Mouse (Mus musculus) forebrain, embryonic 13.5 days (tissue): ENCODE measurements at regions not wholly inside any gene's neighbourhood (a gene's known extent, or its start where the extent isn't known, plus 50 kb on each side); places are given as distances from the start of the nearest gene placed in this dataset.

Experiments used
- ATAC-seq: fragments of 200-750 bp; cut with Nextera tagmentation; 2 replicates; pipeline ENCODE4 v1.8.0; 2017
- H3K27ac ChIP-seq: fragments of 300-500 bp; sonication (generic); 2 replicates; pipeline ENCODE4 v1.5.1; 2015; ENCODE audit warnings: inconsistent platforms, mild to moderate bottlenecking, moderate library complexity
- H3K27me3 ChIP-seq: fragments of 300-500 bp; sonication (generic); 2 replicates; pipeline ENCODE4 v1.6.1; 2015; ENCODE audit warnings: mild to moderate bottlenecking, inconsistent platforms
- H3K36me3 ChIP-seq: fragments of 300-500 bp; sonication (generic); 2 replicates; pipeline ENCODE4 v1.6.1; 2015; ENCODE audit warnings: mild to moderate bottlenecking, inconsistent platforms; ENCODE audit not compliant: poor library complexity, severe bottlenecking
- H3K4me1 ChIP-seq: fragments of 300-500 bp; sonication (generic); 2 replicates; pipeline ENCODE4 v1.6.1; 2015; ENCODE audit warnings: inconsistent platforms
- H3K4me2 ChIP-seq: fragments of 300-500 bp; sonication (generic); 2 replicates; pipeline ENCODE4 v1.6.1; 2015; ENCODE audit warnings: inconsistent platforms, mild to moderate bottlenecking, moderate library complexity
- H3K4me3 ChIP-seq: fragments of 300-500 bp; sonication (generic); 2 replicates; pipeline ENCODE4 v1.5.1; 2015; ENCODE audit warnings: mild to moderate bottlenecking, inconsistent platforms
- H3K9ac ChIP-seq: fragments of 300-500 bp; sonication (generic); 2 replicates; pipeline ENCODE4 v1.6.1; 2015; ENCODE audit warnings: mild to moderate bottlenecking, inconsistent platforms
- H3K9me3 ChIP-seq: fragments of 300-500 bp; sonication (generic); replicated peaks from 2 replicates; pipeline ENCODE4 v1.6.1; 2016; ENCODE audit warnings: inconsistent platforms
- WGBS: fragments of 180-500 bp; shearing (Covaris S2); methylation state at CpG from one replicate; pipeline ENCODE4 v1.1.7; 2015; 5-methylcytosine and 5-hydroxymethylcytosine counted together

- Histone ChIP-seq H3K4me3 (no peak overlapping the region), H3K27ac (no peak overlapping the region), H3K4me2 (no peak overlapping the region), H3K4me1 (no peaks in the 10 kb centered on the region), H3K27me3 (no peaks in the 10 kb centered on the region), H3K9ac (no peak overlapping the region), H3K36me3 (no peaks in the 10 kb centered on the region), H3K9me3 (no peaks in the 10 kb centered on the region)
- no peak for ATAC-seq
- 73% methylated on average over 4 of the region's 4 CpGs for WGBS
These were observed 283.5 kb downstream of the Naf1 start for GRCm38 (mm10) chr8:67143479-67143878.

DNA sequence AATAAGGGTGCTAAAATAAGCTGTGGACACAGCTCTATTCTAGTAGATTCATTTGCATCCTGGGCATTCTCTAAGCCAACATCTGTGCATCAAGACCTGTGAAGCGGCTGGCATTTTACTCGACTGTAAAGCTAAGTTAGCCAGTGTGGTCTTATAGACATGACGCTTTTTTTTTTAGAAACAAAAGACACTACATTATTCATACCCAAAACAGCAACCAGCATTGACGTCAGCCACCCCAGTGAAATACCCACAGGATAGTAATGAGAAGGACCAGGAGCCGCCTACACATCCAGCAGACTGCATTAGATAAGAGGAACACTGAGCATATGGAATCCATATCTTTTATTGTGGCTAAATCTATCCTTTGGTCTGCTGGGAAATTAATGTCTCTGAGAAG is 321.7 kb downstream of the Naf1 start:
- 76% methylated on average over 5 of the region's 5 CpGs for WGBS
- no peaks in the 10 kb centered on the region for H3K9me3 ChIP-seq

DNA sequence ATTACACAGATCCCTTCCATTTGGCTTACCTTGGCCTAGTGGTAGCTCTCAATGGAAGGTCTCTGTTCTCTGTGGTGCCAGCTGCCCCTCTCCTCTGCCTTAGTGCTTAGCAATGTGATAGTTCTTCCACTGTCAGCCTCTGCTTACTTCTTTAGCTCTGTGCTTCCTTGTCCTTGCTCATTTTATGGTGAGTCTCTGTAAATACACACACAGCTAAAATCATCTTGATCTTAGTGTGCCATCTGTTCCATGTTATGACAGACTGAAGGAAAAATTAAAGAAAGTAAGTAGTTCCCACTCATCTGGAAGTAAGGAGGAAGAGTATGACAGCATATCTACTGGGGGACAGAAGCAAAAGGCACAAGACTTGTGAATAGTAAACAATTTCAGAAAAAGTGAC is 324.4 kb upstream of the Nat3 start:
- H3K4me2 ChIP-seq: no peak overlapping the region
- H3K9me3 ChIP-seq: no peaks in the 10 kb centered on the region
- no peak overlapping the region for H3K9ac ChIP-seq
- H3K27ac ChIP-seq: no peak overlapping the region
- no peaks in the 10 kb centered on the region for H3K36me3 ChIP-seq
- no peak for ATAC-seq
- H3K4me3 ChIP-seq: no peak overlapping the region
- no peaks in the 10 kb centered on the region for H3K27me3 ChIP-seq
- H3K4me1 ChIP-seq: no peaks in the 10 kb centered on the region

More for the DNA sequence above, 321.7 kb downstream of the Naf1 start:
- H3K4me3 ChIP-seq: no peak overlapping the region
- no peaks in the 10 kb centered on the region for H3K36me3 ChIP-seq
- no peak overlapping the region for H3K27ac ChIP-seq
- no peak overlapping the region for H3K9ac ChIP-seq
- no peak overlapping the region for H3K4me2 ChIP-seq
- H3K4me1 ChIP-seq: no peaks in the 10 kb centered on the region
- H3K27me3 ChIP-seq: no peaks in the 10 kb centered on the region
- no peak for ATAC-seq

DNA sequence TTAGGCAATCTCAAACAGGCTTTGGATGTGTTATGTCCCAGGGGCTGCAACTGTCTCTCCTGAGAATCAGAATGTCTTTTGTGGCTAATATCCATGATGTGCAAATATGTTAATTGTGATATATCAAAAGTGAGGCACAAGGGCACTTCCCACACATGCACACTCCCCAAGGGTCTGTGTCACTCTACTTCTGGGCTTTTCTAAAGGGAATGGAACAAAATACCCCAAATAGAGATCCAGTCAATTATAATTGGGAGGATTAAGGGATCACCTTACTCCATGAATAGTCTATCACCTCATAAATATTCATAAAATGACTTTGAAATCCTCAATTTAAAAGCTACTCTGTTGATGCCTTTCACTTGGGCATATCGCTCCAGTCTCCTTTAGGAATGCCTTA is 317.6 kb upstream of the Nat3 start:
- no peaks in the 10 kb centered on the region for H3K27me3 ChIP-seq
- H3K27ac ChIP-seq: no peak overlapping the region
- WGBS: 16% methylated on average over 1 of the region's 1 CpGs
- no peak overlapping the region for H3K4me3 ChIP-seq
- H3K36me3 ChIP-seq: no peaks in the 10 kb centered on the region
- H3K4me1 ChIP-seq: peaks cover 3% of the 10 kb centered on the region; the same call in 1 of the 2 replicates
- no peak overlapping the region for H3K9ac ChIP-seq
- peak; percentile 21; the same call in 1 of the 2 replicates for ATAC-seq
- H3K4me2 ChIP-seq: no peak overlapping the region
- no peaks in the 10 kb centered on the region for H3K9me3 ChIP-seq

GRCm38 (mm10) chr8:67231921-67232701 is 291.5 kb upstream of the Nat3 start:
- Histone ChIP-seq H3K4me2 (no peak overlapping the region), H3K9ac (no peak overlapping the region), H3K4me3 (no peak overlapping the region), H3K4me1 (no peaks in the 10 kb centered on the region), H3K36me3 (no peaks in the 10 kb centered on the region), H3K9me3 (no peaks in the 10 kb centered on the region), H3K27me3 (no peaks in the 10 kb centered on the region), H3K27ac (no peak overlapping the region)
- no peak for ATAC-seq
- WGBS: 87% methylated on average over 7 of the region's 7 CpGs

DNA sequence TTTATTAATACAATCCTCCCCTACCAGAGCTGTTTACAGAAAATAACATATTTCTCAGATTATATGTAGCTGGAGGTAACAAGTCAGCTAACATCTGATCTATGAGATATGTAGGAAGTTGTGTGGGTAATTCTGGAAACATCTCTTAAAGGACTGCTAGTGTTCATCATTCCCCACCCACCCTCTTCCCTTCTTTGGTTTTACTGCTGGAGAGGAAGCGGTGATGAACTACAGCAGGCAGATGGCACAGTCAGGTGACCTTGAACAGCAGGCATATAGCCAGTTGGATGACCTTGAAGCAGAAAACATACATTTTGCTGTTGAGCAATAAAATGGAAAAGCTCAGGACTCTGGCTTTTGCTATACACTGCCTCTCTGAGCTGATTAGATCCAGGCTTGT is 284.7 kb upstream of the Nat3 start:
- 90% methylated on average over 1 of the region's 1 CpGs for WGBS
- no peak for ATAC-seq
- H3K36me3 ChIP-seq: no peaks in the 10 kb centered on the region

DNA sequence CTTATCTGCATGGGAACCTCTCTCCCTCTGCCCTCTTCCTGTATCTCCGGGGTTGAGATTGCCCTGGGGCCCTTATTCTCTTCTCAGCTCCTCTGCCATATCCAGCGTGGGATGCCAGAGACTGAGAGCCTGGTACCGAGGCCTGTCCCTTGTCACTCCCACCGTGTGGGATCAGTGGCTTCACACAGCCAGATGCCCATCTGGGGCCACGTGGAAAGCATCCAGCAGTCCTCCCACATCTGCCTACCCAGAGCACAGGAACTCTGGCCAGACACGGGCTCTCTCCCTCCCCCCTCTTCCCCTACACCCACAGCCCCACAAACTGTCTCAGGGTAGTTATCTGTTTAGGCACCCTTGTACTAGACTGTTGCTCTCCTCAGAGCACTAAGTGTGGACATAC is 244.9 kb upstream of the Nat3 start:
- no peak overlapping the region for H3K4me3 ChIP-seq
- H3K27ac ChIP-seq: no peak overlapping the region
- ATAC-seq: no peak
- no peak overlapping the region for H3K4me2 ChIP-seq
- H3K4me1 ChIP-seq: no peaks in the 10 kb centered on the region
- 79% methylated on average over 6 of the region's 6 CpGs for WGBS
- H3K9me3 ChIP-seq: no peaks in the 10 kb centered on the region
- no peak overlapping the region for H3K9ac ChIP-seq
- no peaks in the 10 kb centered on the region for H3K27me3 ChIP-seq
- no peaks in the 10 kb centered on the region for H3K36me3 ChIP-seq

More for the DNA sequence above, 284.7 kb upstream of the Nat3 start:
- Histone ChIP-seq H3K9ac (no peak overlapping the region), H3K27me3 (no peaks in the 10 kb centered on the region), H3K4me3 (no peak overlapping the region), H3K9me3 (no peaks in the 10 kb centered on the region), H3K4me2 (no peak overlapping the region), H3K27ac (no peak overlapping the region), H3K4me1 (no peaks in the 10 kb centered on the region)

DNA sequence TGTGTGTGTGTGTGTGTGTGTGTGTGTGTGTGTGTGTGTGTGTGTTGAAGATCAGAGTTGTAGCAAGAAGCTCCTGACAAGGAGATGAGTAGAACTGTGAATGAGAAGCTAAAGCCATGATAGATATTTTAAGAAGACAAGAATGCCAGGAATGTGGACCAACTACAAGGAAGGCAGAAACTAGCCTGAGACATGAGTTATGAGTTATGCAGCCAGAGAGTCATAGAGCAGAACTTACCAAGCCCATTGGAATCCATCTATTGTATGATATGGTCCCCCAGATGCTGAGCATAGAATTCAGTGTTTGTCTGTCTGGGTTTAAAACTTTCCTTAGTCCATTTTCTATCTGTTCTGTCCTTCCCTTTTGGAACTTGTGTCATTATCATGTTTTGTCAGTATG is 244.2 kb upstream of the Nat3 start:
- no peaks in the 10 kb centered on the region for H3K36me3 ChIP-seq
- no peaks in the 10 kb centered on the region for H3K9me3 ChIP-seq
- no peaks in the 10 kb centered on the region for H3K4me1 ChIP-seq
- H3K27me3 ChIP-seq: no peaks in the 10 kb centered on the region
- H3K4me3 ChIP-seq: no peak overlapping the region
- H3K4me2 ChIP-seq: no peak overlapping the region
- H3K9ac ChIP-seq: no peak overlapping the region
- H3K27ac ChIP-seq: no peak overlapping the region
- no peak for ATAC-seq

GRCm38 (mm10) chr8:67310494-67310893 is 213.2 kb upstream of the Nat3 start:
- Histone ChIP-seq H3K4me1 (no peaks in the 10 kb centered on the region), H3K27me3 (no peaks in the 10 kb centered on the region), H3K9me3 (no peaks in the 10 kb centered on the region), H3K4me2 (no peak overlapping the region), H3K4me3 (no peak overlapping the region), H3K27ac (no peak overlapping the region), H3K9ac (no peak overlapping the region), H3K36me3 (no peaks in the 10 kb centered on the region)
- 89% methylated on average over 1 of the region's 1 CpGs for WGBS
- ATAC-seq: no peak

DNA sequence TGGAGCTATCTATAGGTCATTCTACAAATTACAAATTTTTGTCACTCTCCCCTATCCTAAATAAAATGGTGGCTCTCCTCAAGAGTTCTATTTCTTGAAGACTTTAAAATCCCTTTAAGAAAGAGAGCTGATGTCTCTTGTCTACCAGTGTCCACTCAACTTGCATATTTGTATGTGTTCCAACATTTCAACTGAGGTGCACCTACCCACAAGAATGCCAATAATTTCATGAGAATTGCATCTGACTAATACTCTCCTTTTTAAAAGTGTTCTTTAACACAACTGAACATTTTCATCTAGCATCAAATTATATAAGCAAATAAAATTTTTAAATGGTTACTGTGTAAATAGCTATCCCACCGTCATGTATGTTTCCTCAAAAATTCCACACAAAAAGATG is 206.3 kb upstream of the Nat3 start:
- Histone ChIP-seq H3K27me3 (no peaks in the 10 kb centered on the region), H3K4me2 (no peak overlapping the region), H3K4me3 (no peak overlapping the region), H3K9me3 (no peaks in the 10 kb centered on the region), H3K36me3 (no peaks in the 10 kb centered on the region), H3K4me1 (no peaks in the 10 kb centered on the region), H3K9ac (no peak overlapping the region), H3K27ac (no peak overlapping the region)
- ATAC-seq: no peak
- 94% methylated on average over 1 of the region's 1 CpGs for WGBS

DNA sequence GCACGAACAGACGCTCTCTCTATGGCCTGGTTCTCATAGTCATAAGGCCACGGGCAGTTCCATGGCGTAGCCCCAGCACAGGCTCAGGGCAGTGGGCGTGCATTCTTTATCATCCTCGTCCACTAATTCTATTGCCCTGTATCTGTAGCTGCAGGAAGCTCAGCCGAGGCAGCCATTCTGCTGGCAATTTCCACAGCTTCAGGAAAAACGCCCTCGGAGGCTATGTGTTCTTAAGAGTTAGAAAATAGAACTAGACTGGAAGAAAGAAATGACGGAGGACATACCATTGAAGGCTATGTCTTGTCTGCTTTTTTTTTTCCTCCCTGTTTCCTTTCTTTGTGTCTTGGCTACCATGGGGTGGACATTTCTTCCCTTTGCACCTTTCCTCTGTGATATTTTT is 205.0 kb upstream of the Nat3 start:
- Histone ChIP-seq H3K36me3 (no peaks in the 10 kb centered on the region), H3K27me3 (no peaks in the 10 kb centered on the region), H3K9ac (no peak overlapping the region), H3K4me3 (no peak overlapping the region), H3K9me3 (no peaks in the 10 kb centered on the region), H3K27ac (no peak overlapping the region), H3K4me1 (no peaks in the 10 kb centered on the region), H3K4me2 (no peak overlapping the region)
- ATAC-seq: no peak
- 95% methylated on average over 10 of the region's 10 CpGs for WGBS

DNA sequence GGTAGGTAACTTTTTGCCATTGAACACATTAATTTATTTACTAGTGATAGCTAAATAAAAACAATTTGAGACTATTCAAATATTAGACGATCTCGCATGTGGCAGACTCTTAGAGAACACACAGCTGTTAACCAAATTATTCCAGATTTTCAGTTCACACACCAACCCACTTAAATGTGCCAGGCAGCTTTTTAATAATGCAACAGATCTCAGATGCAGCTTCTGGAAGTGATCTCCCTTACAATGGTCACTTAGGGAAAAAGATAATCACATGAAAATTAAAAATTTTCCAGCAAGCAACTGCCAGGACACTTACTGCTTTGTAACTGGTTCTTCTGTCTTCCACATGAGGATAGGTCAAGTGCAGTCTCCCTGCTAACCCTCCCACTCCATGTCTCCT is 203.1 kb upstream of the Nat3 start:
- Histone ChIP-seq H3K27me3 (no peaks in the 10 kb centered on the region), H3K27ac (no peak overlapping the region), H3K4me1 (no peaks in the 10 kb centered on the region), H3K9ac (no peak overlapping the region), H3K36me3 (no peaks in the 10 kb centered on the region), H3K9me3 (no peaks in the 10 kb centered on the region), H3K4me2 (no peak overlapping the region), H3K4me3 (no peak overlapping the region)
- ATAC-seq: no peak
- 89% methylated on average over 2 of the region's 2 CpGs for WGBS

DNA sequence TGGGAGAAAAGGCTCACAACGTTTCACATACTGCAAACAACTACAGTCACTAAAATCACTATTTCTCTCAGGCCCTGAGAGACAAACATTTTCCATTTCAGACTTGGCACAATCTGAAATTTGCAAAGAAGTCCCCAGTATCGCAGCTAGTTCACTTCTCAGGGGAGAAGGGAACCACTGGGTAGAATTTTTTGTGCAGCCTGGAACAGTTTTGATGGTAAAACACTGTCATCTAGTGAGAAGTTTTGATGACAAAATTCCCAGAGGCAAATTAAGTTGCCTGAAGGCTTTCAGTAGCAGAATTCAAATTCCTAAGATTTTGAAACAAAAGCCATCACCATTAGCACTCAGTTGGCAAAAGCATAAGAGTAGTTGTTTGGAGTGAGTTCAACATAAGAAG is 195.2 kb upstream of the Nat3 start:
- Histone ChIP-seq H3K27ac (no peak overlapping the region), H3K4me1 (no peaks in the 10 kb centered on the region), H3K9ac (no peak overlapping the region), H3K4me3 (no peak overlapping the region), H3K36me3 (no peaks in the 10 kb centered on the region), H3K4me2 (no peak overlapping the region), H3K9me3 (no peaks in the 10 kb centered on the region), H3K27me3 (no peaks in the 10 kb centered on the region)
- no peak for ATAC-seq
- 86% methylated on average over 2 of the region's 2 CpGs for WGBS
